Mouse (Mus musculus) kidney, adult 2 months (tissue): ENCODE results near the gene Gon7. TPM values are rescaled to one million over a fixed set of nuclear protein-coding genes. Genes with fewer than 3 reads are reported as not detected.
A peak's percentile ranks its signal among the peaks of the same experiment; 100 is the strongest.

ENCODE experiments used
- DNase-seq: peaks from one replicate; pipeline ENCODE4 v3.0.0; 2021
- H3K27ac ChIP-seq: fragments of 200-500 bp; 2 replicates; pipeline ENCODE4 v1.5.1; 2012; ENCODE audit warnings: low read depth, low read length, control low read depth, inconsistent platforms; ENCODE audit not compliant: insufficient read depth
- H3K27me3 ChIP-seq: fragments of 200-500 bp; replicated peaks from 2 replicates; pipeline ENCODE4 v1.6.1; 2012; ENCODE audit warnings: mild to moderate bottlenecking, moderate library complexity, low read length, inconsistent platforms; ENCODE audit not compliant: control insufficient read depth, insufficient read depth
- H3K36me3 ChIP-seq: fragments of 200-500 bp; 2 replicates; pipeline ENCODE4 v1.6.1; 2012; ENCODE audit warnings: mild to moderate bottlenecking, moderate library complexity, low read length, inconsistent platforms; ENCODE audit not compliant: control insufficient read depth, insufficient read depth
- H3K4me1 ChIP-seq: fragments of 200-500 bp; 2 replicates; pipeline ENCODE4 v1.6.1; 2011; ENCODE audit warnings: low read length; ENCODE audit not compliant: control insufficient read depth, insufficient read depth
- H3K4me3 ChIP-seq: fragments of 200-500 bp; 2 replicates; pipeline ENCODE4 v1.5.1; 2011; ENCODE audit warnings: mild to moderate bottlenecking, low read depth, low read length, control low read depth; ENCODE audit not compliant: insufficient read depth
- CTCF ChIP-seq: fragments of 200-500 bp; conservative IDR thresholded peaks from 2 replicates; pipeline ENCODE4 v1.5.1; 2011; ENCODE audit warnings: low read depth, mild to moderate bottlenecking, control low read depth, low read length, moderate library complexity, mixed read lengths; ENCODE audit not compliant: insufficient read depth, insufficient read length
- POLR2A ChIP-seq: fragments of 200-500 bp; IDR thresholded peaks from one replicate; pipeline ENCODE4 v1.6.1; 2011; ENCODE audit warnings: low read depth, low read length, control low read depth
- WGBS: fragments of 180-500 bp; shearing (Covaris S2); methylation state at CpG from one replicate; pipeline ENCODE4 v1.1.7; 2018; 5-methylcytosine and 5-hydroxymethylcytosine counted together
- polyA plus RNA-seq: library from polyadenylated mRNA; depleted of rRNA; stranded (reverse); fragments of >200 nt; gene quantifications from 2 replicates; pipeline ENCODE4 v1.2.3, GENCODE M21; 2012

Gene Gon7
- polyA plus RNA-seq, 1 experiment: 10.4 TPM

- TF ChIP-seq POLR2A (no peak), CTCF (no peak)
- H3K36me3 ChIP-seq: no peaks in the 10 kb centered on the region
- no peaks in the 10 kb centered on the region for H3K27me3 ChIP-seq
- H3K4me1 ChIP-seq: no peaks in the 10 kb centered on the region
- 90% methylated on average over 10 of the region's 10 CpGs for WGBS
- H3K27ac ChIP-seq: no peak overlapping the region
- no peak overlapping the region for H3K4me3 ChIP-seq
- no peak for DNase-seq
Observed at GRCm38 (mm10) chr12:102714654-102715395, 42.8 kb downstream of the Gon7 start.

- TF ChIP-seq POLR2A (no peak), CTCF (no peak)
- no peak overlapping the region for H3K27ac ChIP-seq
- no peaks in the 10 kb centered on the region for H3K4me1 ChIP-seq
- 87% methylated on average over 2 of the region's 2 CpGs for WGBS
- H3K4me3 ChIP-seq: no peak overlapping the region
- no peaks in the 10 kb centered on the region for H3K27me3 ChIP-seq
- DNase-seq: no peak
- H3K36me3 ChIP-seq: no peaks in the 10 kb centered on the region
Observed at GRCm38 (mm10) chr12:102714116-102714515, 43.5 kb downstream of the Gon7 start.

DNA sequence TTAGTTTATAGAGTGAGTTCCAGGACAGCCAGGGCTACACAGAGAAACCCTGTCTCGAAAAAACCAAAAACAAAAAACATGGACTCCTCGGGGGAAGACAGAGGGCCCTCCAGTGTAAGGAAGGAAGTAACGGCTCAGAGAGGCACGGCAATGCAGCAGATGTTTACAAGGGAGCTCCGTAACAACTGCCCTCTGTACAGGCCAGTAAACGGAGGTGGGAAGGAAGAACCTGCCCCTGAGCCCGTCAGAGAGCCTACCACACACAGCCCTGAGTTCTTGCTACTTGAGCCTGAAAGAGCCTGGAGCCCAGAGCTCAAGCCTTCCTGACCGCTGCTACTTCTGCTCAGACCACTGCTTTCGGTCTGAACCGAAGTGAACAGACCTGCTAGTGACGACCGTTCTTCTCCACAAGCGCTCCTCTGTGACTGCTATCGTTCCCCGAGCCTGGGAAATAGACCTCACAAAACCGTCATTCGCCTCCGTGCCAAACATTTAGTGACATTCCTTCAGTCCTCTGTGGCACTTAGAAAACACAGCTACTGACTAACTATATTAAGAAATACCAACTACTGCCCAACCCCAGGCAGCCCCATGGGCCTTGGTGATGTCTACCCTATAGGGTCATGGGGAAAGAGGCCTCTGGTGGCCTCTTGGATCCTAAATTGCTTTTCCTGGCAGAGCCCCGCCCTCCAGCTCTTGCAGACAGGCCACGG is 44.3 kb downstream of the Gon7 start:
- no peaks in the 10 kb centered on the region for H3K36me3 ChIP-seq
- no peak for DNase-seq
- TF ChIP-seq POLR2A (no peak), CTCF (no peak)
- no peaks in the 10 kb centered on the region for H3K4me1 ChIP-seq
- WGBS: 60% methylated on average over 20 of the region's 20 CpGs
- no peak overlapping the region for H3K27ac ChIP-seq
- no peak overlapping the region for H3K4me3 ChIP-seq
- no peaks in the 10 kb centered on the region for H3K27me3 ChIP-seq

- DNase-seq: no peak
- Histone ChIP-seq H3K4me3 (no peak overlapping the region), H3K27ac (no peak overlapping the region), H3K4me1 (no peaks in the 10 kb centered on the region), H3K27me3 (no peaks in the 10 kb centered on the region), H3K36me3 (no peaks in the 10 kb centered on the region)
- WGBS: 65% methylated on average over 4 of the region's 4 CpGs
- no peak for TF ChIP-seq POLR2A
- no peak for TF ChIP-seq CTCF
Observed at GRCm38 (mm10) chr12:102710851-102711375, 46.7 kb downstream of the Gon7 start.

DNA sequence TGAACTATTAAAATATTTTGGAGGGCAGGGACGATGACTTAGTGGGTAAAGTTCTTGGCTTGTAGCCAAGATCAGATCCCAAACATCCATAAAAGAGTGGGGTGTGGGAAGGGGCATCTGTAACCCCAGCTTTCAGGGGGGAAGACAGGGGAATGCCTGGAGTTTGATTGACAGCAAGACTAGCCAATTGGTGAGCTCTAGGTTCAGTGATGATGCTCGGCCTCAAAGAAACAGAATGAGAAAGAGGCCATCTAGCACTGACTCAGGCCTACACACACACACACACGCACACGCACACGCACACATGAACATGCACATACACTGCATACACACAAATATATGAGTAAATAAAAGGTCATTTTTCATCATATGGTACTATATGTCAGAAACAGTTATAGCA is 47.7 kb downstream of the Gon7 start:
- H3K4me1 ChIP-seq: no peaks in the 10 kb centered on the region
- DNase-seq: no peak
- 88% methylated on average over 5 of the region's 5 CpGs for WGBS
- no peaks in the 10 kb centered on the region for H3K36me3 ChIP-seq
- no peak overlapping the region for H3K27ac ChIP-seq
- TF ChIP-seq POLR2A: no peak
- no peak for TF ChIP-seq CTCF
- H3K27me3 ChIP-seq: no peaks in the 10 kb centered on the region
- no peak overlapping the region for H3K4me3 ChIP-seq

GRCm38 (mm10) chr12:102708220-102708619 is 49.4 kb downstream of the Gon7 start:
- TF ChIP-seq POLR2A: no peak
- TF ChIP-seq CTCF: peak; percentile 45; the same call in 1 of the 2 replicates
- no peak overlapping the region for H3K27ac ChIP-seq
- 0 out of 2 replicates have a peak, but pooled peaks cover 3% of the 10 kb centered on the region for H3K4me1 ChIP-seq
- 58% methylated on average over 11 of the region's 11 CpGs for WGBS
- no peaks in the 10 kb centered on the region for H3K36me3 ChIP-seq
- no peaks in the 10 kb centered on the region for H3K27me3 ChIP-seq
- H3K4me3 ChIP-seq: no peak overlapping the region
- DNase-seq: peak; percentile 17

GRCm38 (mm10) chr12:102706833-102707463 is 50.7 kb downstream of the Gon7 start:
- DNase-seq: no peak
- 85% methylated on average over 10 of the region's 10 CpGs for WGBS
- H3K4me3 ChIP-seq: no peak overlapping the region
- no peaks in the 10 kb centered on the region for H3K27me3 ChIP-seq
- TF ChIP-seq POLR2A: no peak
- TF ChIP-seq CTCF: no peak
- H3K4me1 ChIP-seq: 0 out of 2 replicates have a peak, but pooled peaks cover 7% of the 10 kb centered on the region
- no peaks in the 10 kb centered on the region for H3K36me3 ChIP-seq
- H3K27ac ChIP-seq: no peak overlapping the region
